In genomic region chr11:98348083-98348961, GRCm38 (mm10) we compare ENCODE assay signal across 8 mouse cellular contexts. TPM values are rescaled to one million over a fixed set of nuclear protein-coding genes. Genes with fewer than 3 reads are reported as not detected.
A peak's percentile ranks its signal among the peaks of the same experiment; 100 is the strongest.
DNase-seq lines count a peak whose midpoint lies in the region; ATAC-seq and TF ChIP-seq lines count a peak whose summit lies in the region.

Gene Ppp1r1b, plus strand, starts transcription at chr11:98348404.

- H3K27me3 ChIP-seq in intestine, postnatal 0 days (replicated peaks; ENCODE audit: control insufficient read depth, insufficient read depth, low read length), result peaks cover 18% of the 10 kb centered on the region
- peaks cover 95% of the 10 kb centered on the region for H3K27me3 ChIP-seq in midbrain, embryonic 13.5 days
- peaks cover 4% of the 10 kb centered on the region; the same call in 1 of the 2 replicates for H3K27me3 ChIP-seq in thymus, adult 2 months (ENCODE audit: control insufficient read depth, insufficient read depth, low read length)

- peak; percentile 62 for ATAC-seq in intestine, postnatal 0 days
- ATAC-seq in midbrain, embryonic 13.5 days, result peak; percentile 74

- no peak for TF ChIP-seq CTCF in intestine, postnatal 0 days (IDR thresholded peaks at IDR 0.05; ENCODE audit: low read depth)
- no peak; the same call in 1 of the 2 replicates for TF ChIP-seq CTCF in thymus, adult 2 months (IDR thresholded peaks at IDR 0.05; ENCODE audit: borderline replicate concordance, control insufficient read depth, extremely low read depth, insufficient read depth, low read length, poor library complexity)

- intact Hi-C loops in left cerebral cortex, postnatal 36 days (cut with DNase I), result no loop called here

- H3K36me3 ChIP-seq in intestine, postnatal 0 days (ENCODE audit: control insufficient read depth, insufficient read depth), result no peaks in the 10 kb centered on the region
- H3K36me3 ChIP-seq in midbrain, embryonic 13.5 days, result no peaks in the 10 kb centered on the region
- no peaks in the 10 kb centered on the region for H3K36me3 ChIP-seq in thymus, adult 2 months (ENCODE audit: control insufficient read depth, insufficient read depth, low read length)

- peak within 1 kb of the TSS; percentile 48 for H3K9ac ChIP-seq in intestine, postnatal 0 days (ENCODE audit: low read depth, low read length)
- peak within 1 kb of the TSS; percentile 66 for H3K9ac ChIP-seq in midbrain, embryonic 13.5 days (replicated peaks)

- WGBS in intestine, postnatal 0 days, result under 1% methylated on average over 55 of the region's 55 CpGs
- under 1% methylated on average over 55 of the region's 55 CpGs for WGBS in midbrain, embryonic 13.5 days
- 2% methylated on average over 55 of the region's 55 CpGs for WGBS in thymus, adult 2 months

- H3K27ac ChIP-seq in brown adipose tissue, adult 24 weeks (replicated peaks; ENCODE audit: low read depth, low read length), result no peak within 1 kb of the TSS
- peak within 1 kb of the TSS; percentile 60; the same call in 1 of the 2 replicates for H3K27ac ChIP-seq in intestine, postnatal 0 days (ENCODE audit: low read depth, low read length)
- H3K27ac ChIP-seq in midbrain, embryonic 13.5 days, result no peak within 1 kb of the TSS
- H3K27ac ChIP-seq in thymus, adult 2 months (ENCODE audit: control insufficient read depth, insufficient read depth, low read length), result no peak within 1 kb of the TSS

- no peaks in the 10 kb centered on the region for H3K4me1 ChIP-seq in brown adipose tissue, adult 24 weeks (ENCODE audit: control insufficient read depth, insufficient read depth, insufficient read length, low read length)
- H3K4me1 ChIP-seq in intestine, postnatal 0 days (replicated peaks; ENCODE audit: control insufficient read depth, insufficient read depth, low read length), result 0 out of 2 replicates have a peak, but pooled peaks cover 4% of the 10 kb centered on the region
- peaks cover 22% of the 10 kb centered on the region for H3K4me1 ChIP-seq in midbrain, embryonic 13.5 days (replicated peaks)
- peaks cover 7% of the 10 kb centered on the region for H3K4me1 ChIP-seq in thymus, adult 2 months (replicated peaks; ENCODE audit: control insufficient read depth, insufficient read depth, low read length)

- DNase-seq in embryo, embryonic 10 days (ENCODE audit: low spot score), result peak; percentile 67
- DNase-seq in embryo, embryonic 10.5 days (ENCODE audit: low spot score), result no peak
- peak; percentile 70 to 81 for DNase-seq in frontal cortex, postnatal 10 days (ENCODE audit: low spot score in 2 of 2)
- DNase-seq in left cerebral cortex, postnatal 36 days (ENCODE audit: low spot score in 2 of 2), result peak; percentile 71 to 77
- DNase-seq in thymus, adult 2 months, result peak; percentile 70

- TF ChIP-seq POLR2A in thymus, adult 2 months (IDR thresholded peaks at IDR 0.05; ENCODE audit: control insufficient read depth, extremely low read depth, insufficient read depth, low read length, poor library complexity), result peak; percentile 32; the same call in 1 of the 2 replicates

- no peaks in the 10 kb centered on the region for H3K9me3 ChIP-seq in intestine, postnatal 0 days (ENCODE audit: control insufficient read depth)
- no peaks in the 10 kb centered on the region for H3K9me3 ChIP-seq in midbrain, embryonic 13.5 days

- peak within 1 kb of the TSS; percentile 54 for H3K4me3 ChIP-seq in brown adipose tissue, adult 24 weeks (ENCODE audit: insufficient read depth, low read depth, low read length)
- H3K4me3 ChIP-seq in intestine, postnatal 0 days (ENCODE audit: low read depth, low read length), result peak within 1 kb of the TSS; percentile 54
- peak within 1 kb of the TSS; percentile 54 for H3K4me3 ChIP-seq in midbrain, embryonic 13.5 days (replicated peaks)
- peak within 1 kb of the TSS; percentile 32 for H3K4me3 ChIP-seq in thymus, adult 2 months (ENCODE audit: control insufficient read depth, insufficient read depth, low read length)

- H3K4me2 ChIP-seq in intestine, postnatal 0 days (replicated peaks; ENCODE audit: low read depth), result peak within 1 kb of the TSS; percentile 87
- H3K4me2 ChIP-seq in midbrain, embryonic 13.5 days (replicated peaks), result peak within 1 kb of the TSS; percentile 97

RNA-seq across cellular contexts. Expression of gene Ppp1r1b, which starts in this region (rescaled TPM):
- polyA plus RNA-seq in brown adipose tissue, adult 24 weeks (2012; ENCODE audit: insufficient read depth, insufficient read length, missing spikeins), result not detected in 2 replicates
- polyA plus RNA-seq in intestine, postnatal 0 days (2015; fragmentation: Nextera tagmentation; extraction: Ambion mirVana), result 99.5 and 102 TPM in 2 replicates
- total RNA-seq in left cerebral cortex, postnatal 36 days (2021), result 100 to 1,000 TPM; 225 to 274 TPM
- polyA plus RNA-seq in midbrain, embryonic 13.5 days (2015; fragmentation: Nextera tagmentation; extraction: Ambion mirVana), result 0.73 and 1.9 TPM in 2 replicates
- 5.9 and 11.5 TPM in 2 replicates for polyA plus RNA-seq in thymus, adult 2 months (2012; rRNA removed)
